Mouse (Mus musculus) embryonic facial prominence, embryonic 11.5 days (tissue): ENCODE measurements around the gene Safb2. TPM values are rescaled to one million over a fixed set of nuclear protein-coding genes. Genes with fewer than 3 reads are reported as not detected.

ENCODE experiments used
- ATAC-seq: fragments of 200-750 bp; cut with Nextera tagmentation; replicated peaks from 2 replicates; pipeline ENCODE4 v1.8.0; 2017; ENCODE audit warnings: low read depth; ENCODE audit not compliant: insufficient number of reproducible peaks, low FRiP score, low TSS enrichment
- DNase-seq: peaks from one replicate; pipeline ENCODE4 v3.0.0-alpha.2; 2015; ENCODE audit warnings: low spot score
- H3K27ac ChIP-seq: fragments of 300-500 bp; sonication (generic); replicated peaks from 2 replicates; pipeline ENCODE4 v1.5.1; 2014; ENCODE audit warnings: mild to moderate bottlenecking, low read depth, low read length, control low read depth
- H3K27me3 ChIP-seq: fragments of 300-500 bp; sonication (generic); 2 replicates; pipeline ENCODE4 v1.6.1; 2014; ENCODE audit warnings: mild to moderate bottlenecking, low read length, moderate library complexity, mixed read lengths; ENCODE audit not compliant: control insufficient read depth, insufficient read depth
- H3K36me3 ChIP-seq: fragments of 300-500 bp; sonication (generic); replicated peaks from 2 replicates; pipeline ENCODE4 v1.6.1; 2014; ENCODE audit warnings: low read depth, mild to moderate bottlenecking, low read length, moderate library complexity, mixed read lengths; ENCODE audit not compliant: control insufficient read depth, insufficient read depth
- H3K4me1 ChIP-seq: fragments of 300-500 bp; sonication (generic); 2 replicates; pipeline ENCODE4 v1.6.1; 2014; ENCODE audit warnings: low read length, mixed read lengths; ENCODE audit not compliant: control insufficient read depth, insufficient read depth
- H3K4me2 ChIP-seq: fragments of 300-500 bp; sonication (generic); 2 replicates; pipeline ENCODE4 v1.6.1; 2014; ENCODE audit warnings: low read depth, mild to moderate bottlenecking, control low read depth, low read length, moderate library complexity
- H3K4me3 ChIP-seq: fragments of 300-500 bp; sonication (generic); 2 replicates; pipeline ENCODE4 v1.5.1; 2014; ENCODE audit warnings: low read depth, low read length, control low read depth
- H3K9ac ChIP-seq: fragments of 300-500 bp; sonication (generic); replicated peaks from 2 replicates; pipeline ENCODE4 v1.6.1; 2014; ENCODE audit warnings: mild to moderate bottlenecking, control low read depth, low read length
- H3K9me3 ChIP-seq: fragments of 300-500 bp; sonication (generic); replicated peaks from 2 replicates; pipeline ENCODE4 v1.6.1; 2016; ENCODE audit warnings: mild to moderate bottlenecking, low read length, inconsistent platforms, mixed read lengths; ENCODE audit not compliant: control insufficient read depth
- WGBS: fragments of 180-500 bp; shearing (Covaris S2); extraction: QIAGEN DNeasy Blood & Tissue Kit; methylation state at CpG from one replicate; pipeline ENCODE4 v1.1.7; 2014; 5-methylcytosine and 5-hydroxymethylcytosine counted together
- polyA plus RNA-seq: library from polyadenylated mRNA; unstranded; fragments of >200 nt; fragmentation: Nextera tagmentation; extraction: Ambion mirVana; gene quantifications from 2 replicates; pipeline ENCODE4 v1.2.1, GENCODE M21; 2014

Gene Safb2
- polyA plus RNA-seq, 1 experiment from 2014 or later: 37.2 TPM

- Histone ChIP-seq H3K4me2 (peak overlapping the region; percentile 81), H3K27ac (peak overlapping the region; percentile 60), H3K4me1 (peaks cover 7% of the 10 kb centered on the region; the same call in 1 of the 2 replicates), H3K27me3 (no peaks in the 10 kb centered on the region), H3K36me3 (peaks cover 18% of the 10 kb centered on the region), H3K9ac (peak overlapping the region; percentile 85), H3K9me3 (no peaks in the 10 kb centered on the region), H3K4me3 (peak overlapping the region; percentile 94)
- no peak for ATAC-seq
- DNase-seq: peak; percentile 44
- 5% methylated on average over 31 of the region's 33 CpGs for WGBS
These were observed 651 bp downstream of the Safb2 start for GRCm38 (mm10) chr17:56583611-56584256.

GRCm38 (mm10) chr17:56583071-56583470 lies 1.3 kb downstream of the Safb2 start:
- H3K4me2 ChIP-seq: peak overlapping the region; percentile 81
- H3K4me3 ChIP-seq: peak overlapping the region; percentile 94
- 93% methylated on average over 1 of the region's 1 CpGs for WGBS
- peaks cover 7% of the 10 kb centered on the region; the same call in 1 of the 2 replicates for H3K4me1 ChIP-seq
- H3K27me3 ChIP-seq: no peaks in the 10 kb centered on the region
- DNase-seq (no peak), ATAC-seq (no peak)
- peak overlapping the region; percentile 85 for H3K9ac ChIP-seq
- no peaks in the 10 kb centered on the region for H3K9me3 ChIP-seq
- no peak overlapping the region for H3K27ac ChIP-seq
- peaks cover 18% of the 10 kb centered on the region for H3K36me3 ChIP-seq

GRCm38 (mm10) chr17:56572939-56573338 lies 11.4 kb downstream of the Safb2 start:
- DNase-seq: no peak
- ATAC-seq: no peak
- H3K9me3 ChIP-seq: no peaks in the 10 kb centered on the region
- no peak overlapping the region for H3K4me2 ChIP-seq
- no peak overlapping the region for H3K4me3 ChIP-seq
- H3K36me3 ChIP-seq: peaks cover 27% of the 10 kb centered on the region
- 91% methylated on average over 3 of the region's 3 CpGs for WGBS
- no peak overlapping the region for H3K27ac ChIP-seq
- H3K27me3 ChIP-seq: no peaks in the 10 kb centered on the region
- H3K4me1 ChIP-seq: no peaks in the 10 kb centered on the region
- H3K9ac ChIP-seq: no peak overlapping the region

- no peak overlapping the region for H3K4me3 ChIP-seq
- no peak overlapping the region for H3K9ac ChIP-seq
- no peaks in the 10 kb centered on the region for H3K9me3 ChIP-seq
- H3K36me3 ChIP-seq: peaks cover 27% of the 10 kb centered on the region
- H3K4me2 ChIP-seq: no peak overlapping the region
- no peaks in the 10 kb centered on the region for H3K4me1 ChIP-seq
- no peak for DNase-seq
- WGBS: 79% methylated on average over 1 of the region's 1 CpGs
- no peak overlapping the region for H3K27ac ChIP-seq
- ATAC-seq: no peak
- H3K27me3 ChIP-seq: no peaks in the 10 kb centered on the region
These were observed 12.2 kb downstream of the Safb2 start for GRCm38 (mm10) chr17:56572154-56572553.

GRCm38 (mm10) chr17:56570287-56570686 lies 14.1 kb downstream of the Safb2 start:
- Histone ChIP-seq H3K27me3 (no peaks in the 10 kb centered on the region), H3K4me2 (no peak overlapping the region), H3K9me3 (no peaks in the 10 kb centered on the region), H3K27ac (no peak overlapping the region), H3K4me3 (no peak overlapping the region), H3K9ac (no peak overlapping the region), H3K4me1 (no peaks in the 10 kb centered on the region), H3K36me3 (peaks cover 35% of the 10 kb centered on the region)
- DNase-seq: no peak
- whole genome bisulfite sequencing: 86% methylated on average over 4 of the region's 4 CpGs
- ATAC-seq: no peak

GRCm38 (mm10) chr17:56567370-56567769 lies 17.0 kb downstream of the Safb2 start:
- no peak for ATAC-seq
- no peaks in the 10 kb centered on the region for H3K4me1 ChIP-seq
- H3K4me2 ChIP-seq: no peak overlapping the region
- H3K4me3 ChIP-seq: no peak overlapping the region
- H3K27me3 ChIP-seq: no peaks in the 10 kb centered on the region
- no peak overlapping the region for H3K9ac ChIP-seq
- no peaks in the 10 kb centered on the region for H3K9me3 ChIP-seq
- 94% methylated on average over 4 of the region's 4 CpGs for WGBS
- no peak overlapping the region for H3K27ac ChIP-seq
- no peak for DNase-seq
- peaks cover 36% of the 10 kb centered on the region for H3K36me3 ChIP-seq

GRCm38 (mm10) chr17:56566918-56567317 lies 17.5 kb downstream of the Safb2 start:
- DNase-seq: no peak
- WGBS: 95% methylated on average over 5 of the region's 5 CpGs

GRCm38 (mm10) chr17:56566293-56566692 lies 18.1 kb downstream of the Safb2 start:
- Histone ChIP-seq H3K27ac (no peak overlapping the region), H3K9ac (no peak overlapping the region), H3K9me3 (no peaks in the 10 kb centered on the region), H3K36me3 (peaks cover 44% of the 10 kb centered on the region), H3K4me2 (no peak overlapping the region), H3K4me3 (no peak overlapping the region), H3K27me3 (no peaks in the 10 kb centered on the region), H3K4me1 (no peaks in the 10 kb centered on the region)
- no peak for ATAC-seq
- no peak for DNase-seq
- 93% methylated on average over 29 of the region's 29 CpGs for WGBS

More at GRCm38 (mm10) chr17:56566918-56567317, 17.5 kb downstream of the Safb2 start:
- Histone ChIP-seq H3K4me2 (no peak overlapping the region; the same call in 1 of the 2 replicates), H3K4me1 (no peaks in the 10 kb centered on the region), H3K36me3 (peaks cover 41% of the 10 kb centered on the region), H3K9me3 (no peaks in the 10 kb centered on the region), H3K4me3 (no peak overlapping the region), H3K9ac (no peak overlapping the region), H3K27me3 (no peaks in the 10 kb centered on the region), H3K27ac (no peak overlapping the region)
- no peak for ATAC-seq
